Mouse (Mus musculus) adrenal gland (tissue): ENCODE data around the gene Arhgef40.

Source experiments
- intact Hi-C: fragments of 180-260 bp; cut with DNase I; formaldehyde crosslinking; loops from one replicate; pipeline ENCODE4 v1.15.1; 2025
- long read RNA-seq, 2 experiments: library from polyadenylated mRNA; unstranded; transcript quantifications; one replicate each; pipeline ENCODE4 v2.0.0; 2020; ENCODE audit warnings: borderline replicate concordance in 1 of 2; ENCODE audit not compliant: insufficient replicate concordance in 1 of 2

Arhgef40 gene
- long read RNA-seq, experiment 1, full-length matches to known transcripts = 6 of 17 reads
- long read RNA-seq, experiment 1, partial matches to known transcripts = 5 of 17 reads
- long read RNA-seq, experiment 1, other reads (novel, unspliced or antisense) = 6 of 17 reads
- long read RNA-seq, experiment 2, partial matches to known transcripts = 8 of 15 reads
- long read RNA-seq, experiment 2, other reads (novel, unspliced or antisense) = 5 of 15 reads

DNA sequence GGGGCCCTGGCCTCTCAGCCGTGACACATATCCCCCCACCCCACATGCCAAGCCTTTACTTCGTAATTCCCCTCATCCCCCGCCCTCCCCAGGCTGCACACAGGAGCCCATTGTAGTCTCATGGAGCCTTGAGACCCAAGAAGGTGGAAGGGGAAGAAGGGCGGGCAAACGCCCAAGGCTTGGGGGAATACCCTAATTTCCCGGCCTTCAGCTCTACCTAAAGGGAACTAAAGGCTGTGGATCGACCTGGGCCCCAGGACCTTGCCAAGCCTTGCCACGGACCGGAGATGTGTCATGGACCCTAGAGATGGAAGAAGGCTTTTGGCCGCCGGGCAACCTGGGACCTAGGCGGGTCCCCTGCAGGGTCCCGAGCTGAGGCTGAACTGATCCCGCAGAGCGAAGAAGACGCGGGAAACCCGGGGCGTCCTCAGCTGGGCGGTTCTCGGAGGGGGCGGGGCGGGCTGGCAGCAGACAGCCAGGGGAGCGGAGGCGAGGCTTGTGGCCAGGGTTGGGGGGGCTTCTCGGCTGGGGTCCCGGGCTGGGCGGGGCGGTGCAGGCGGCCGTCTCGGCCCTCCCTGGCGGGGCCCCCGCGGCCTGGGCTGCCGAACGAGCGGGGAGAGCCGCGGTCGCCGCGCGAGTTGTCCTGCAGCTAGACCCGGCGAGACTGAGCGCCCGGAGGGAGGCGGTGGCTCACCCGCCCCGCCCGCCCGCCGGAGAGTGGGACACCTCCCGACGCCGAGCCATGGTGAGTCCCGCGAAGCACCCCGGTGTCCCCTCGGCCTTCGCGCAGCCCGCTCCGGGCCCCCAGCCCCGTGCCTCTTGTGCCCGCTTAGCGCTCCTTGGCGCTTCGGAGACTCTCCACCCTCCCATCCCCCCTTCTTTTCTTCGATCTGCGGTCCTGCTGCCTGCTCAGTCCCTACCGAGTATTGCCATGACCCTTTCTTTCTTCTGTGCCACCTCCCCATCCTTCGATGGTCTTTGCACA, at the start of gene Arhgef40:
Gene Arhgef40, plus strand, starts transcription at position 473 of the 985 bp plus-strand sequence.
- intact Hi-C loops = loop anchor here (5.0 kb wide), 1 partner anchor 52 kb away; no protein-coding TSS in a partner anchor

DNA sequence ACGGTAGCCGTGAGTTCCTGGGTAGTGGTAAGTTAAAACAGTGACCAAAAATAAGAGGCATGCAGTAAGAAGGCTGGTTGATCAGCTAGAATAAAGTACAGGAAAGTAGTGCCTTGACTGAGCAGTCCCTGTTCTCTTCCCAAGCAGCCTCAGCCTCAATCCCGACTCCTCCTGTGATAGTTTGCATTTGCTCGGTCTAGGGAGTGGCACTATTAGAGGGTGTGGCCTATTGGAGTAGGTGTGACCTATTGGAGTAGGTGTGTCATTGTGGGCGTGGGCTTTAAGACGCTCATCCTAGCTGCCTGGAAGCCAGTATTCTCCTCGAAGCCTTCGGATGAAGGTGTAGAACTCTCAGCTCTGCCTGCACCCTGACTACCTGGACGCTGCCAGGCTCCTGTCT, 45.5 kb upstream of the Arhgef40 start:
- intact Hi-C loops = no loop called here

DNA sequence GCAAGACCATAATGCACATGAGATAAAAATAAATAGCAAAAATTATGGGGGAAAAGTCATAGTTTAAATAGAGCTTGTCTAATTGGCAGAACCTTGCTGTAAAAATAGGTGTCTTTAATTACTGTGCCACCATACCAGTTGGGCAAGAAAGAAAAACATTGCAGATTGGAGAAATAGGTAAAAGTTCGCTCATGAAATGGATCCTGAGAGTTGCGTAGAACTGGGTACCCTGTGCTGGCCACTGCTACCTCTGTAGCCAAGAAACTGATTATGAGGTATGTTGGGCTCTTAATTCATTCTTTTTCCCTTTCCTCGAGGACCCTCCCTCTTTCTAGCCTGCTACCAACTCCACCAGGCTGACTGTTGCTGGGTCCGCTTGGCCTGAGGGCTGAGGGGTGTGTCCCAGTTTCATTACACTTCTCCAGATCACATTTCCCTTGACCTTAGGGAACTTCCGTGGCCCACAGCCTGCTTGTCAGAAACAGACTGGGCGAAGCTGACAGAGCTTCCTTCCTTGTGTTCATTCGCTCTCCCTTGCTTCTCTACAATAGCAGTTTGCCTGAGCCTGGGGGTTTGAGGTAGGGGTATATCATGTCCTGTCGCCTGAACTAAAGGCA, 43.5 kb upstream of the Arhgef40 start:
- intact Hi-C loops = no loop called here

DNA sequence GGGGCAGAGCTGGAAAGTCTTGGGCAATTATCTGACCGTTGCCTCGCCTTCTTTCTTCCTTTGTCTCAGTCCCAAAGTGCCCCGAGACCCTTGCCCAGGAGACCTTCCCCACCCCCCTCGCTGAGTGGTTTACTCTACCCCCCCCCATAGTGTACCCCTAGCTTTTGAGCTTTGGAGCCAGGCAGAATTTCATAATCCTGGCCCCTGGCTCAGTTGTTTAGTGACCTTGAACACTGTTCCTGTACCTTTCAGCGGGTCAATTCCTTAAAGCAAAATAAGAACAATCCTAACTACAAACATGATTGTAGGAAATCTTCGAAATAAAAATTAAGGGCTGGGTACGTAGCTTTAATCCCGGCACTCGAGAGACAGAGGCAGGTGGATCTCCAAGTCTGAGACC, 42.9 kb upstream of the Arhgef40 start:
- intact Hi-C loops = no loop called here

DNA sequence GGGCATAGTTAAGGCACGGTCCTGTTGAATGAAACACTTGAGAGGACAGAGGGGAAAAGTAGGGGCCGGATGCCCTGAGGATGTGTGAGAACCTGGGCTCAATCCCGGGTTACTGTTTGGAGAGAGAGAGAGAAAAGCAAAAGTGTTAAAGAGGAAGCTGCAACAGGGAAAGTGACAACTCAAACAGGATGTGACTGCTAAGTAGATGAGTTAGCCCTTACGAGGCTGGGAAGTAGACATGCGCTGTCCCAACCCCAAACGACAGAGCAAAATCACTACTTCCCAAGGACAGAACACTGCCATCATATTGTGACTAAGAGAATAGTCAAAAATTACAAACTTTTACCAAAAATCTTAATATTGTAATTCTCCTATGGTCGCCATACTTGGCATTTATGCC, 42.3 kb upstream of the Arhgef40 start:
- intact Hi-C loops = no loop called here

DNA sequence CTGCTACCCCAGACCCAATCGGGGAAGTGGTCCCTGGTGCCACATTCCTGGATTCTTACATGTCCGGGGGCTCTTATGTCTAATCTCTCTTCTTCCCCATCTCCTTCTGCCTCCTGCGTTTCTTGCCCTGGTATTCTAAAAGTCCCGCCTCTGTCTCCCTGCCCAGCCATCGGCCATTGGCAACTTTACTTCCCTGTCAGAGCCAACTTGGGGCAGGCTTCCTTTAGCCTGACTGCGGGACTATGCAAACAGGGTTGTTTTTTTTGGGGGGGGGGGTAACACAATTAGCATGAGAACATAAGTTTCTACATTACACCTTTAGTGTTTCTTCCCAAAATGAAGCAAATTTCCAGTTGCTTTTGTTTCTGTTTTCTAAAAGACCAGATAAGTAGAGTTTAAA, 41.2 kb upstream of the Arhgef40 start:
- intact Hi-C loops = no loop called here

DNA sequence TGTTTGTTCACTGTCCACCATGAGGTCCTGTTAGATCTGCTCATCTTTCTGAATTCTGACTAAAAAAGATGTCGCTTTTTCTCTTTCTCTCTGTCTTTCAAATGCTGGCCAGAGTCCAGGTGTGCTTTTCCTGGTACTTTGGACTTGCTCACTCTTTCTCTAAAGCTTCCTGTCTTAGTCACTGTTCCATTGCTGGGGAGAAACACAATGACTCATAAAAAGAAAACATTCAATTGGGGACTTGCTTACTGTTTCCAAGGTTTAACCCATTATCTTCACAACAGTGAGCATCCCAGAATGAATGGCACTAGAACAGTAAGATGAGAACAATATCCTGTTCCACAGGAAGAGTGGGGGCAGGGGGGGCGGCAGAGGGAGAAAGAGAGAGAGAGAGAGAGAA, 24.2 kb upstream of the Arhgef40 start:
- intact Hi-C loops = no loop called here

DNA sequence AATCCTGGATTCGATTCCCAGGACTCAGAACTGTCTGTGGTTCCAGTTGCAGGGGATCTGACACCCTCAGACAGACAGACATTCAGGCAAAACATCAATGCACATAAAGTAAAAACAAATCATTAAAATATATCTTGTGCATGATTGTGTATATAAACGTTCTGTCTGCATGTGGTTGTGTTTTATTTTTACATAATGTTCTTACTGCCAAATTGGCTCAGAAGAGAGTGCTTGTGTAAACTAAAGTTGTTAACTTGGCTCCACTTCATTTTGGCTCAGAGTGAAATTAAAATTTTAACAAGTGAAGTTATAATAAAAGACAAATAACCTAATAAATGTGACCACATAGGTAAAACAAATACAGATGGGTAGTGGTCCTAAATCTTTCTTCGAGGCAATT, 17.1 kb upstream of the Arhgef40 start:
- intact Hi-C loops = no loop called here

DNA sequence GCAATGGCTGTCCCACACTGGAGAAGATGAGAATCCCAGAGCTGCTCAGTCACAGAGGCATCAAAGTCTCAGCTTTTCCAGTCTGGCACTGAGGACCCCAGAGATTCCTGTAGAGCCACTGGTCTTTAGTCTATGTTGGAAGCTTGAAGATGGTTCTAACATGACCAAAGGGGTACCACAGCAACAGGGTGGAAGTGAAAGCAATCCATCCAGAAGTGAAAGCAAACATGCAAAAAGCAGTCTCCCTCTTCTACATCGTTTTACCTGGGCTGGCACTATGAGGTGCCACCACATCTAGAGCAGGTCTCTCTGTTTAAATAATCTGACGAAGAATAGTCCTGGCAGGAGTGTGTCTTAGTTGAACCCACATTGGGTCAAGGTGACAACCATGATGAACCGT, 5.3 kb upstream of the Arhgef40 start:
- intact Hi-C loops = no loop called here

DNA sequence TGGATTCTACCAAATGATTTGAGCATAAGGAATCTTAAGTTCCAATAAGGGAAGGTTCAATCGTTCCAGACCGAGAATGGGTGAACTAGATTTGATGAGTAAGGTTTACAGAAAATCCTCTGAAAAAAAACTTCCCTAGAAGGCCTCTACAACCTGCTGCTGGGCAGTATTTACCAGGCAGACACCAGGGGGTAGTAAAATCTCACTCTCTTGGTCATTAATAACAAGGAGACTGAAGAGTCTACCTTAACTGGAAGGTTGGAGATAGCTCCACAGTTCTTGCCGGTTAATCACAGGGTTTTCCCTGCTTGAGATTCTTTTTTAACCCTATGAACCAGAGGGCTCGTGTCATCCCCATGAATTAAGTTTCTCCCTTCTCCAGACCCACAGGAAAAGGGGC, 1.3 kb upstream of the Arhgef40 start:
- intact Hi-C loops = no loop called here

DNA sequence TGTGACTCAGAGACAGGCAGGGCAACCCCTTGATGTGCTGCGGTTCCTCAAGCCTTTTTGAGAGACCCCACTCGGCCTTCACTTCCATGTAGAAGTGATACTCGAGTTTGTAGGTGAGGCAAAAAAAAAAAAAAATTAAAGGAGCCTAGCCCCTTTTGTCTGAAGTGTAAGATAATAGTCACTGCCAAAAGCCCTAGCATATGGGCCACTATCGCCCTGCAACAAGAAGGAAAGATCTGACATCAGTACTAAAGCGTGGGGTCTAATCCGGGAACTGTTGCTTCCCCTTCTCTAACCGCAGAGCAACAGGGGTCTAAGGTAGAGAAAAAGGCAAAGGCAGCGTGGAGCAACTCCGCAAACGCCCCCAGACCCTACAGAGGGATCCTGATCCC, 668 bp upstream of the Arhgef40 start:
- intact Hi-C loops = no loop called here

DNA sequence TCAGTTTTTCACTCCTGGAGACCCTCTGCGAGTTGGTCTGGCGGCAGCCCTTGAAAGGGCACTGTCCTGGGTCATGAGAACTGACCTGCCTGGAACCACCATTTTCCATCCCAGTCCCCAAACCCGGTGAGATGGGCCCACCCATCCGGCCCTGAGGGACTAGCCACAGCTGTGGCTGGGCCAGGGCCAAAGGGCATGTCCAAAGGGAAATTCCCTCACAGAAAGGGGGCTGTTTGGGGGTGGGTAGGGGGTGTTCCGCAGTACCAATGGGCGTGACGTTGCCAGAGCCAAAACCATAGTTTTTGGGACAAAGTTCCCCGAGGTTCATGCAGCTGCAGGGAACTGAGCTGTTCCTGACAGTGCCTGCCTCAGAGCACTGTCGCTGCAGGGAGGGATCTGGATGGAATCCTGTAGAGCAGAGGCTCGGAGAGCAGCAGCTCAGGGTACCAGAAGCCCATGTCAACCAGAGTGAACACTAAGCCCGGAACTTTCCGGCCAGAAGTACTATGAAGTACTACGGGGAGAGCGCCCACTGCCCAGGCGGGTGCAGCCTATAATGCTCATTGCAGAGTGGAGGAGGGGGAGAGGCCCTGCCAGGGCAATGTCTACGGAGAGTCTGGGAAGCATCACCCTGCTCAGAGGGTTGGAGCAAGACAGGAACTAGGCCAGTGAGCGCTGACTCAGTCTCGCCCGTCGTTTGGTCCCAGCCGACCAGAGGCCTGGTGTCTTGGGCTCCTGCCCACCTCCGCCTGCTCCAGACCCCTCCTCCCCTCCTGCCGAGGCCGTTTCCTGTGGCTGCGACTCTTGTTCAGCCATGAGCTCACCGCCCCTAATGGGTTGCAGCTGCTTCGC, 1.0 kb downstream of the Arhgef40 start:
- intact Hi-C loops = loop anchor here (5.0 kb wide), 1 partner anchor 53 kb away; no protein-coding TSS in a partner anchor

DNA sequence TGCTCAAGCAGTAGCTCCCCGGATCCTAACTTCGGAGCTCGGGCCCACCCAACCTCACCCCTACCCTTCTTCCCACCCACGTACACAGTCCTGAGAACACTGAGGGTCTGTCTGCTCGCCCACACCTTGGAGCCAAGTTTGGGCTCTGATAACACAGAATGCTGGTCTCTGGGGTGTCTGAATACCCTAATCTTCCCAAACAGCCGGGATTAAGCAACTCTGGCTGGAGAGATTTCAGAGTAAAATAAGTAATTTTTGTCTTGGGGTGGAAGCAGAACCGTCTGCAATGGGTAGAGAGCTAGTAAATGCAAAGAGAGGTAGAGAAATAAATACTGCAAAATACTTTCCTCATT, 1.6 kb downstream of the Arhgef40 start:
- intact Hi-C loops = loop anchor here (5.0 kb wide), 1 partner anchor 54 kb away; no protein-coding TSS in a partner anchor

DNA sequence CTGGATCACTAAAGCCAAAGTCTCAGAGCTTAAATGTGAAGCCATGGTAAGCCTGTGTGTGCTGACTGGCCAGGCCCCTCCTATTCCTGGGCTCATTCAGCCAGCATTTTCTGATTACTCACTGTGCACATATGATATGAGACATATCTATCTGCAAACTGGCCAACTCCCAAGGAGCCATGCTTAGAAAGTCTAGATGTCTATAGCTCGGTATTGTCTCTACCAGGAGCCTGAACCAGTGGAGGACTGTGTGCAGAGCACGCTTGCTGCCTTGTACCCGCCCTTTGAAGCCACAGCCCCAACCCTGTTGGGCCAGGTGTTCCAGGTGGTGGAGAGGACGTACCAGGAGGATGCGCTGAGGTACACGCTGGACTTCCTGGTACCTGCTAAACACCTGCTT, 2.7 kb downstream of the Arhgef40 start:
- intact Hi-C loops = loop anchor here (5.0 kb wide), 1 partner anchor 55 kb away; no protein-coding TSS in a partner anchor

DNA sequence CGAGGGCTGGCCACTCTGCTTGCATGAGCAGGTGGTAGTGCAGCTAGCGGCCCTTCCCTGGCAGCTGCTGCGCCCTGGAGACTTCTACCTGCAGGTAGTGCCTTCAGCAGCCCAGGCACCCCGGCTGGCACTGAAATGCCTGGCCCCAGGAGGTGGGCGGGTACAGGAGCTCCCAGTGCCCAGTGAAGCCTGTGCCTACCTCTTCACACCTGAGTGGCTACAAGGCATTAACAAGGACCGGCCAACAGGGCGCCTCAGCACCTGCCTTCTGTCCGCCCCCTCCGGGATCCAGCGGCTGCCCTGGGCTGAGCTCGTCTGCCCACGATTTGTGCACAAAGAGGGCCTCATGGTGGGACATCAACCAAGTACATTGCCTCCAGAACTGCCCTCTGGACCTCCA, 4.2 kb downstream of the Arhgef40 start:
- intact Hi-C loops = loop anchor here (5.0 kb wide), 1 partner anchor 56 kb away; no protein-coding TSS in a partner anchor

DNA sequence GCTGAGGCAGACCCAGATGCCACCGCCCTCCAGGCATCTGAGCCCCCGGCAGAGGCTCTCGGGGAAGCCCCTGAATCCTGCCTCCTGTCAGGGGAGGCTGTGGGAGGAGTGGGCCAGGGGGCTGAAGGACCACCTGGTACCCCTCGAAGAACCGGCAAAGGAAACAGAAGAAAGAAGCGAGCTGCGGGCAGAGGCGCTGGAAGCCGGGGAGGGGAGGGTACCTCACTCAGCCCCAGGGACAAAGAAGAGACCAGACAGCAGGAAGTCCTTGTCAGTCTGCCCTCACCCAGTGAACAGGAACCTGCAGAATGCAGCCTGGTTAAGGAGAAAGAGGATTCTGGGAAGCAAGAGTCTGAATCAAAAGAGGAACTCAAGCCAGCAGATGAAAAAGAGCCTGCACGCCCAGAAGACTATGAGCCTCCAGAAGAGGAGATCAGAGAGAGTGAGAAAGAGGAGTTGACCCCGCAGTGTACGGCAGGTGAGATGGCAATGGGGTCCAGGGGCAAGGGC, 5.0 kb downstream of the Arhgef40 start:
- intact Hi-C loops = loop anchor here (5.0 kb wide), 1 partner anchor 57 kb away; no protein-coding TSS in a partner anchor

DNA sequence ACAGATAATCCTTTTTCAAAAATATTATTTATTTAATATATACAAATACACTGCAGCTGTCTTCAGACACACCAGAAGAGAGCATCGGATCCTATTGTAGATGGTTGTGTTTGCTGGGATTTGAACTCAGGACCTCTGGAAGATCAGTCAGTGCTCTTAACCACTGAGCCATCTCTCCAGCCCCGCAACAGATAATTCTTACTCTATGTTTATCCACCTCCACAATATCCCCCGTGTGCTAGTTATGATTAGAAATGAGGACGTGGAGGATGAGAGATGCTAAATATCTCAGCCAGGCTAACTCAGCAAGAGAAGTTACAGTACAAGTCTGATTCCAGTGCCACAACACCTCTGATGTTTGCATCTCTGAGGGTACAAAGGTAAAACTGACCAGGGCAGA, 9.9 kb downstream of the Arhgef40 start:
- intact Hi-C loops = no loop called here

DNA sequence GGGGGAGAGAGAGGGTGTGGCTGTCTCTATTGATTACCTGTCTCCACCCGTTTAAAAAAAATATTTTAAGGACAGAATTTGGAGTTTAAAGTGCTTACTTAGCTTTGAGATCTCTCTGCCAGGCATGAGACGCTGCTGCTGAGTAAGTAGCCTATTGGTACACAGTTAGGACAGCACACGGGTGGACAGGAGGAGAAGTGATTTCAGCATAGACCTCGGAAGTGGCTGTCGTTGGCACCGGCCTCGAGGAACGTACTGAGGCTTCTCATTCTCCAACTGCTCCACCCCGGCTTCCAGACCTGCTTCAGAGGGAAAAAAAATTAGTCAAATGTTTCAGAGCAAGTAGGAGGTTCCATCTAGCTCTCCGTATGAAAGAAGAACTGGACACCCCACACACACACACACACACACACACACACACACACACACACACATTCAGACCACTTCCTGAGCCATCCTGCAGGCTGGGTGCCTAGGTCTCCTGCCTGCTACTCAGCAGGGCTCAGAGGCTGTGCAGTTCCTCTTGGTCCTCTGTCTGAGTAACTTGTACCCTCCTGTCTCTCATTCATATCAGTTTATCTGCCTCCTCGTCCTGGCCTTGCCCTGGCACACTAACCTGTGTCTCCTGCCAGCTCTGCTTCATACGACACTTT, 10.8 kb downstream of the Arhgef40 start:
- intact Hi-C loops = no loop called here

DNA sequence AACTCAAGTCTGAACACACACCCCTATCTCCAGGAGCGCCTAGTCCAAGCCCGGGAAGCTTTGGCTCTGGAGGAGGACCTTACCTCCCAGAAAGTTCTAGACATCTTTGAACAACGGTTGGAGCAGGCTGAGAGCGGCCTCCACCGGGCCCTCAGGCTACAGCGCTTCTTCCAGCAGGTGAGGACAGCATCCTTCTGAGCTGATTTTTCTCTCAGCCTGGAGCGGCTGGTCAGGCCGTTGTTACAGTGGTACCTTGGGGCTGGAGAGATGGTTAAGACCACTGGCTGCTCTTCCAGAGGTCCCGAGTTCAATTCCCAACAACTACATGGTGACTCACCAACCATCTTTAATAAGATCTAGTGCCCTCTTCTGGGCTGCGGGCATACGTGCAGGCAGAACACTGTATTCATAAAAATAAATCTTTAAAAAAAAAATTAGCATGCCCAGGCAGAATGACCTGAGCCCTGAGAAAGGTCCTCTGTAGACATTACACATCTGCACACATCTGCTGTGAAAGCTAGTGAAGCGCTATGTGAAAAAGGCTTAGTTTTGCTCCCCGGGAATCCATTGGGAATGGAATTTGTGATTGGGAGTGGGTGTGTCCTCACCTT, 11.8 kb downstream of the Arhgef40 start:
- intact Hi-C loops = no loop called here

DNA sequence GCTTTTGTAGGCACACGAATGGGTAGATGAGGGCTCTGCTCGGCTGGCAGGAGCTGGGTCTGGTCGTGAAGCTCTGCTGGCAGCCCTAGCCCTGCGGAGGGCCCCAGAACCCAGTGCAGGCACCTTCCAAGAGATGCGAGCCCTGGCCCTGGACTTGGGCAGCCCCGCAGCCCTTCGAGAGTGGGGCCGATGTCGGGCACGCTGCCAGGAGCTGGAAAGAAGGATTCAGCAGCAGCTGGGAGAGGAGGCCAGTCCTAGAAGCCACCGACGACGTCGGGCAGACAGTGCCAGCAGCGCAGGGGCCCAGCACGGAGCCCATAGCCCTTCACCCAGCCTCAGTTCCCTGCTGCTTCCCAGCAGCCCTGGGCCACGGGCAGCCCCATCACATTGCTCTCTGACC, 12.3 kb downstream of the Arhgef40 start:
- intact Hi-C loops = no loop called here
